Mouse (Mus musculus) embryo, embryonic 11 days (tissue): ENCODE results near the gene Npy4r.
A peak's percentile ranks its signal among the peaks of the same experiment; 100 is the strongest.

Experiments used
- DNase-seq: peaks from one replicate; pipeline ENCODE4 v3.0.0-alpha.2; 2015

Npy4r gene

GRCm38 (mm10) chr14:34119046-34119723, 33.1 kb downstream of the Npy4r start:
- no peak for DNase-seq

GRCm38 (mm10) chr14:34114311-34114710, 38.0 kb downstream of the Npy4r start:
- DNase-seq: no peak

GRCm38 (mm10) chr14:34107594-34107993, 44.7 kb downstream of the Npy4r start:
- no peak for DNase-seq

GRCm38 (mm10) chr14:34106389-34107062, 45.8 kb downstream of the Npy4r start:
- peak; percentile 48 for DNase-seq

- peak; percentile 78 for DNase-seq
Measured at GRCm38 (mm10) chr14:34104892-34105291, 47.4 kb downstream of the Npy4r start.

- DNase-seq: no peak
Measured at GRCm38 (mm10) chr14:34103855-34104254, 48.4 kb downstream of the Npy4r start.

GRCm38 (mm10) chr14:34102601-34103000, 49.7 kb downstream of the Npy4r start, which contains the start of gene A630023A22Rik:
Gene A630023A22Rik (minus strand): TSS chr14:34102754.
- DNase-seq: no peak

GRCm38 (mm10) chr14:34096161-34096560, 56.1 kb downstream of the Npy4r start:
- DNase-seq: no peak
